Mouse (Mus musculus) megakaryocyte-erythroid progenitor cell, adult 5 weeks (primary cell): ENCODE measurements around the gene Fam78a. TPM values are rescaled to one million over a fixed set of nuclear protein-coding genes. Genes with fewer than 3 reads are reported as not detected.

Source experiments
- polyA plus RNA-seq: library from polyadenylated mRNA; stranded (reverse); fragments of >175 nt; gene quantifications from 2 replicates; pipeline ENCODE4 v1.2.3, GENCODE M21; 2012

Gene Fam78a
- 26.4 and 28.2 TPM in 2 replicates for polyA plus RNA-seq

GRCm38 (mm10) chr2:32084111-32084871 lies at the start of gene Fam78a:
Gene Fam78a (minus strand): TSS chr2:32084857.

GRCm38 (mm10) chr2:32095351-32096121 lies 10.9 kb upstream of the Fam78a start, which contains the start of gene Plpp7:
Gene Plpp7 (plus strand): TSS chr2:32095528.

Other genes starting within 250 kb of the Fam78a start
- gene Fibcd1, start 238.9 kb downstream of the Fam78a start, polyA plus RNA-seq, result 0.01 and 0.02 TPM in 2 replicates
- gene Lamc3, start 197.6 kb downstream of the Fam78a start, polyA plus RNA-seq, result 0.01 TPM in 1 of 2 replicates, not detected in the other
- 1.2 and 1.8 TPM in 2 replicates for gene Aif1l, start 134.7 kb downstream of the Fam78a start, polyA plus RNA-seq
- gene Nup214, start 110.4 kb downstream of the Fam78a start, polyA plus RNA-seq, result 19.8 and 20.2 TPM in 2 replicates
- 1.3 and 1.8 TPM in 2 replicates for gene Plpp7, start 10.7 kb upstream of the Fam78a start, polyA plus RNA-seq
- gene Prrc2b, start 66.2 kb upstream of the Fam78a start, polyA plus RNA-seq, result 51.0 and 68.3 TPM in 2 replicates
- gene Pomt1, start 151.7 kb upstream of the Fam78a start, polyA plus RNA-seq, result 25.3 and 27.2 TPM in 2 replicates
- gene Uck1, start 175.3 kb upstream of the Fam78a start, polyA plus RNA-seq, result 76.4 and 86.0 TPM in 2 replicates
- 31.1 and 37.8 TPM in 2 replicates for gene Golga2, start 202.5 kb upstream of the Fam78a start, polyA plus RNA-seq
- gene Swi5, start 203.2 kb upstream of the Fam78a start, polyA plus RNA-seq, result 327 and 356 TPM in 2 replicates